Mouse (Mus musculus) c-Kit-positive CD71-negative TER-119-negative erythroid progenitor cells, embryonic 14.5 days (primary cell): ENCODE measurements around the gene Grin2b.
A peak's percentile ranks its signal among the peaks of the same experiment; 100 is the strongest.
"Not testable (repeated sequence)": the region's sequence is repeated elsewhere in the genome, so short reads cannot be mapped to it uniquely, and the experiment has no call there.

Experiments
- DNase-seq: peaks from one replicate; pipeline ENCODE4 v3.0.0-alpha.2; 2013; ENCODE audit warnings: low read depth

Grin2b gene

DNA sequence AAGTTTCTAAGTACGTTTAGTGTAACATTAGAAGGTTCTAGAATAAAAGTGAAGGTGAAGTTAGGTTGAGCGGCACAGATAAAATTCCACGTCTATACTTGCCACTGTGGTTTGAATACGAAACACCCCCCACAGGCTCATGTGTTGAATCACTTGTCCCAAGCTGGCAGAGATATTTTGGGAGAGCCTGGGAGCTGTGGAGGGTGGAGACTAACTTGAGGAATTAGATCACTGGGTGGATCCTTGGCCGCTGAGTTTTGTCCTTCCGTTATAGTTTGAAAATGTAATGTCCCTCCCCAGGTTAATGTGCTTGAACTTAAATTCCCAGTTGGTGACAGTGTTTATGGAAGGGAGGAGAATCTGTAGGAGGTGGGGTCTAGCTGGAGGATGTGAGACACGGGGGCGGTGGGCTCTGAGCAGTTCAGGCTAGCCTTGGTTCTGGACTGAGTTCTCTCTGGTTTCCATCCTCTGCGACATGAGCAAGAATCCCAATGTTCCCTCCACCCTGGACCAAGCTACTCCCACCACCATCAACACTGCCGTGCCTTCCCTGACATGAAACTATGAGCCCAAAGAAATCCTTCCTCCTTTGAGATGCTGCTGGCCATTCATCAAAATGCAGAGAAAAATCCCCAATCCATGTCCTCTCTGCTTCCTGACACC lies 375.8 kb downstream of the Grin2b start:
- no peak for DNase-seq

DNA sequence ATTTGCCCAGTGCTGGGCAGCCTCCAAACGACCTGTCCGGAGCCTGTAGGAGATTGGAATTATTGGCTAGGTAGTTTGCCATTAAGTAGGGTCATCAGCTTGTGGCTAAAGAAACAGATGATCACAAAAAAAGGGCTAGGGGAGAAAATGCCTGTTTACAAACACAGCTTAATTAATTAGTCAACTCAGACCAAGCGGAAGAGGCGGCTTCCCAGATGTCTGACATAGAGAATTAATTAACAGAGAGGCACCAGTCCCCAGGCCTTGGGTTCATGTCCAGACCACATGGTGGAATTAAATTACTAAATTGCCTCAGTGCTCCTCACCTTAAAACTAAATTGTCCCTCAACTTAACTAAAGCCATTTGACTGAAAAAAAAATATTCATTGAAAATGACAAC lies 376.4 kb downstream of the Grin2b start:
- DNase-seq = no peak

DNA sequence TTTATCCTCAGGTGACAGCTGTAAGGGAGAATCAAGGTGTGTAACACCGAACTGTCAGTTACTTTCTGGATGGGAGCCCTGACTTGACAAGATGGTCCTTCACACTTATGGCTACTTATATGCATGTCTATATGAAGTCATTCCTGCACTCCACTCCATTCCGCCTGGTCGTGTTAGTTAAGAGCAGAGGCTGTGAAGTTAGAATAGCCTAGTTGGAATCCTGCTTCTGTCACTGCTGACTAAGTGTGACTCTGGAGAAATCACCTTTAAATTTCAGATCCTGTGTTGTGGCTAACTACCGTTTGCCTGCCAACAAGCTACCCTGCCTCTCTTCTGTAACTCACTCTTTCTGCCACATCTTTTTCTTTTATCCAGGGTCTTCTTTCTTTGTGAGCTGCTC lies 381.9 kb downstream of the Grin2b start:
- DNase-seq = no peak

DNA sequence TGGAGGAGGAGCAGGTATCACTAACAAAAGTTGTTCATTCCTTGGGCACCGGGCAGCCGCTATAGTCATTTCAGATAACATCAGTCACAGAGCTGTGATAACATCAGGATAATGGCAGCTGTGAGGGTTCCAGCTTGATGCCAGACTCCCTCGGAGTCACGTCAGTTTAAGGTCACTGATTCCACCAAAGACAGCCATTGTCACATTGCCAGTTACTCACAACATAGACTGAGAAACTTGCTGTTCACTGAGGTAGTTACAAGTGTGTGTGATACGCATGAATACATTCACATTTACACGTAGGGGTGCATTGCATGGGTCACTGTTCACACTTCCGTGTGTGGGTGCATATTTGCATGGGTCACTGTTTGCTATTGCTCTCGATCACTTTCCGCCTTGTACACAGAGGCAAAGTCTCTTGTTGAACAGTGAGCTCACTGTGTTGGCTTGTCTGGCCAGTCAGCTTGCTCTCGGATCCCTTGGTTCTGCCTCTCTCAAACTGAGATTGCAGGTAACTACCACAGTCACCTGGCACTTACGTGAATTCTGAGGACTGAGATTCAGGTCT lies 383.6 kb downstream of the Grin2b start:
- no peak for DNase-seq

DNA sequence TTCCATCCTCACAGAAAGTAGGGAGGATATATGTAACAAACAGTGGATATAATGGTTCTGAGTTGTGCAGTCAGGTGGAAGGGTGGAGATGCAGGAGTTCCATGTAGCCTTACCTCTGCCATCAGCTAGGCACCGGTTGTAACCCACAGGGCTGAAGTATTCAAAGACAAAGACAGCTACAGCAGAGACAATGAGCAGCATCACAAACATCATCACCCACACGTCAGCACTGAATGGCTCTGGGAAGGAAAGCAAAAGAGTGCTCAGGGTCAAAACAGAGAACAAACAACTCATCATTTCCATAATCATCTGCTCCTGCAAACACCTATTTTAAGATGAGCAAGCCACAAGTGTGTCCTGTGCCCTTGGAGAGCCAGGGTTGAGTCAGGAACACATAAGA lies 398.6 kb downstream of the Grin2b start:
- DNase-seq = no peak

DNA sequence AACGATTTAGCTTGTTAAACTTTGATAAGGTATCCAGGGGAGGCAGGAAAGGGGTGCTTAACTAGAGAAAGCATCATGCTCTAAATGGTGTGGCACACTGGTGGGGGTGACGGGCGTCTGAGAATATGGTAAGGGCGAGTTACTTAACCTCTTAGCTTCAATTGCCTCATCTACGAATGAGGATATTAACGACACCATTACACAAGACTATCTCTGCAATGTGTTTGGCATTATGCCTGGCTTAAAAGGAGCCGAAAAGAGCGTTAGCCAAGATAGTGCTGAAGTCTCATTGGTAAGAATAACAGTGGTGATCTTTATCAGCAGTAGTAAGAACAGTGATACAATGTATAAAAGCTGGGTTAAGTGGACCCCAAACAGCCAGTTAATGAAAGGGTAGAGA lies 405.7 kb downstream of the Grin2b start:
- no peak for DNase-seq

DNA sequence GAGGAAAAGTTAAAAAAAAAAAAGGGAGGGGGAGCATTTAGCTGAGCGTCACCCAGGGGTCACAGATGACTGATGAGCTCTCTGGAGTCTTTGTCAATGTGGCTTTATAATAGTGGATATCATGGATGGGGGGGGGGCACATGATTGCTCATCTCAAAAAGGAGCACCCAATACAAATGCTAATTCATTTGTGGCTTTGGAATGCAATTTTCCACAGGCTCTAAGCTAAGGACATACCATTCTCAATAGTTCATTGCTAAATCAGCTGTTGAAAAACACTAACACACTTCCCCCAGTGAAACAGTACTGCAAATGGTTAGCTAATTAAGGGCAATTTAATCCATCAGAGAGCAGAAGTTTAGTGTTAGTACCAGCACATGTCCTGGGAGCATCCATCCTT lies 414.6 kb downstream of the Grin2b start:
- no peak for DNase-seq

DNA sequence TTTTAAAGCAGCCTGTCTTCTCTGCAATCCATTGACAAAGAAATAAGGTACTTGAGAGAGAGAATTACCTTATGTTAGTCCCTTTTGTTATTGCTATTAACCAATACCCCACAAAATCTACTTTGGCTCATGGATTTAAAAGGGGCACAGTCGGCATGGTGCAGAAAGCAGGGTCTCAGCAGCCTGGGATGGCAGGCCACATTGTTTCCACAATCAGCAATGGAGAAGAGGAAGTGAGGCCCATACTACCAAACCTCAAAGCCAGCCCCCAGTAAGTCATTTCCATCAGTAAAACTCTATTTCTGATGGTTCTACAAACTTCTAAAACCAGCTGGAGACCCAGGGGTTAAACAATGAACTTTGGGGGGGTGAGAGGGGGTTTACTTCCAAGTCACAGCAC lies 417.2 kb downstream of the Grin2b start:
- no peak for DNase-seq

DNA sequence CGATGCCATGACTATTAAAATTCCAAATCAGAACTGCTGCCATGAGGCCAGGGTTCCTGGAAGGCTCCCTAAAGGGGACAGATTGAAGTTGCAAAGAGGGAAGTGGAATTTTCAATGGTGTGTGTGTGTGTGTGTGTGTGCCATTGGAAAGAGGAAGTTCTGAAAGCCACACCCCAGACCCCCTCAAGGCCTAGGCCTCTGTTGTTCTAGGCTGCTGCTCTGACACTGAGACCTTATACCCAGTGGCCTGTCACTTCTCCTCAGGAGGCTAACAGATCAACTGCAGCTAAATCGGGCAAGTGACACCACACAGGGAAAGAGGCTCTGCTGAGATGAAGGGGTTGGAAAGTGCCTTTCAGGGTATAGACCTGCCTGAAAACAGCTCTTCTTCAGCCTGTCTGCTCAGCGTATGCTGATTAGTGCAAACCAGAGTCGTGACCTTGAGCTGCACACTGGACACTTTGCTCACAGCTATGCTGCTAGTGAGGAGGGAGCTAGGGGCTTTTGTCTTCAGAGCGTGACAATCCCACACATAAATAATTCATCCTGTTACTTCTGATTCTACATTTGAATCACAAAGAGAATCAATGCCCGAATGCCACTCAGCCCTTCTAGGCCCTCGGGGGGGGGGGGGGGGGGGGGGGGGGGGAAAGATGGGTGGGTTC lies 424.8 kb downstream of the Grin2b start:
- peak; percentile 18 for DNase-seq

DNA sequence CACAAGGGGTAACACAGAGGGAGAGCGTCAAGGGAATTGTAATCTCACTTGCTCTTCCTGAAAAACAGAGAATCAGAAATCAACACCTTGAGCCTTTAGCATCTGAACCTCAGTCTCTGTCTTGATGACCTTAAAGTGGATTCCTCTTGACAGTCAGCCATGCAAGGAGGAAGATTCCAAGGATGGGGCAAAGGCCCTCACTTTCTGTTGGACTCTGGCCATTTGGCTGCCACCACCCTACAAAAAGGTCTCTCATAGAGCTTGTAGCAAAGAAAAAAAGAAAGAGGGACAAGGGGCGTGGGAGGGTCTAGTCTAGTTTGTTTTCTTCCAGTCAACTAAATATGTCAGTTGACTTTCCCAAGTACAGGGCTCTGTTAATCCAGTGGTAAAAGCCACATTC lies 427.7 kb downstream of the Grin2b start:
- DNase-seq = no peak

DNA sequence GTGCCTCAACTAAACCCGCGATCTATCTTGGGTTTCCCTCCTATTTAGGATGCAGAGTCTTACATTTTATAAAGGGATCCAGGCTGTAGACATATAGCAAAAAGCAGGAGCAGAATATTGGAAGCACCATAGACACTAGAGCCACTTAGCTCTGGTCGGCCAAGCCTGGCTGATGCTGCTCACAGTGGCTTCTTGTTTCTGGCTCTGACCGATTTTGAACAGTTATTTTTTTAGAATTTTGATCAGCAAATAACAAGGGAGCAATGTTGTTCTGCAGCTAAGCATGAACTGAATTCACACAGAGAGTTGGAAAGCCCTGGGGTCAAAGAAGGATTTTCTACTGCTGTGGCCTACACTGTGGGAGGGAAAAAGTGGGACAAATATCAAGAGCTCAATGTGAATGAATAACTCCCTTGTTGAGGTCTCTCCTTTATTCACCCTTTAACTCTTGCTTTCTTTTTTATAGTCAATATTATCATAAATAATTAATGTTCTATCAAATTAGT lies 439.0 kb downstream of the Grin2b start:
- no peak for DNase-seq

DNA sequence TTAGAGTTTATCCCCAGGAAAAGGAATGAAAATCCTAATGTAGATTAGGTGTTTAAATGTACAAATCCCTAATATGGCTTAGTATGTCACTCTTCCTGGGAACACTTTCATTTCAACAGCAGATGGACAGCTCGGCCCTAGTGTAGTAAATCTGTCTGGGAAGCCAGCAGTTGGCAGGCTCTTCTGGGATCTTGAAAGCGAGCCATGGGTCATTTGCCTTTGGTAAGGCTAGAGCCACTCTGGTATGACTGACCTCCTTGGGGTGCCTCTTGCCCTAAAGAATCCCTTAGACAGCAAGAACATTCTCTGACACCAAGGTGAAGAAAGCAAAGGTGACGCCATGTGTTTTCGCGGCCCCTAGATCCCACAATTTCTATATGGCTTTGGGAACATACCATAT lies 446.2 kb downstream of the Grin2b start:
- no peak for DNase-seq

DNA sequence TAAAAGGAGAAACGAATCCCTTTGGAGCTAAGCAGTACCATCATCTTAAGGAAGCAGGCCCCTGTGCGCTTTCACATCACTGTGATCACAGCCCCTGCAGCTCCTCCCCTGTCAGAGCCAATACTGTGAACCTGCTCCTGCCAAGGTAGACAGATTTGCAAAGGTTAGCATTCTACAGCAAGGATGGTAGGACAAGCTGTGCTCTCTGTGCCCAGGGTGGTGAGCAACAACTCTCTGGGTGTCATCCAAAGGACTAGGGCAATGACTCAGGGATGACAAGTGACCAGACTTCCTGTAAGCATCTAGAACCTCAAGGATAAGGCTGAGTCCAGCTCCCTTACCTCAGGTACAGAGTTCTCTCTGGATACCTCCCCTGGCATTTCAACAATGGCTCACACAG lies 451.6 kb downstream of the Grin2b start:
- DNase-seq = no peak

DNA sequence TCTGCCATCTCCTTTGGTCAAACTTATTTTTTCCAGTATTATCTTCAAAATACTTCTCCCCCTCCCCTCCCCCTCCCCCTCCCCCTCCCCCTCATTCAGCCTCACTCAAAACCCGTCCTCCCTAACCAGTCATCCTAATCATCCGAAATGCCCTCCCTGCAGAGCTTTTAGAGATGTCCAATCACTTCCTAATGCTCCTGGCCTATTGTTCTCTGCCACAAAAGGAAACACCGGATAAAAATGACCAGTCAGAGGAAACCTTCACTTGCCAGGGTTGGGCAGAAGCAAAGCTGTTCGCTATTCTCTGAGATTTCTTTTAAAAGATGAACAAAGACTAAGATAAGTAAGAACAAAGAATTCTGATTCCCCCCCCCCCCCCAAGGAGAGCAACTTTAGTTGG lies 458.4 kb downstream of the Grin2b start:
- no peak for DNase-seq

DNA sequence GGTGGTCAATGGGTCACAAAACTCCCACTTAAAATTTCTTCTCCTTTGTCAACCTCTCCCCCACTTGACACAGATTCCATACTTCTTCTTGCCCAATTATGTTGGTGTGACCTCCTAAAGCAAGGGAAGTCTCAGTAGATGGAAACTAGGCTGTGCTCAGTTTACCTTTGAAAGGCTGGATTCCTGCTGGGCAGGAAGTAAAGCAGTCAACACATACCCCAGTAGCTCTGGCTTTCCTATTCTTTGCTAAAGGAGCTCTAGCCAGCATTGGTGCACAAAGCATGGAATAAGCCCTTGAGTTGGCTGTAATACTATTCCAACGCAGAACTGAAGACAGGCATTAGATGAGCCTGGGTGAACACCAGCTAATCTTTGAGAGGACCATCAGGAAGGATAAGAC lies 459.1 kb downstream of the Grin2b start:
- no peak for DNase-seq

DNA sequence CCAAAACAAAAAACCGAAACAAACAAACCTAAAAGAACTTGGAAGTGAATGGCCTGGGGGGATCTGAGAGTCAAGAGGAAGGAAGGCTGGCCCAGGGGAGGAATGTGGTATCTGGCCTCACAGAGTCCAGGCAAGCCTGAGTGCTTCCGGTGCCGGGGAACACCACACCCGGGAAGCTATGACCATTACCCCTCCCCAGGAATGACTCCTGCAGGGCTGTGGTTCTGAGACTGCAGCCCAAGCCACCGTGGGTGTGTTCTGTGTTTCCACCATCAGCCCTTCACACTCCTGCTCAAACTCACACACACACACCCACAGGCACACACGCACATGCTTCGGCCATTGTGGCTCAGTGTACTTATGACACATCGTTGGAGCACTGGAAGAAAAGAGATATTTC lies 459.6 kb downstream of the Grin2b start:
- no peak for DNase-seq

DNA sequence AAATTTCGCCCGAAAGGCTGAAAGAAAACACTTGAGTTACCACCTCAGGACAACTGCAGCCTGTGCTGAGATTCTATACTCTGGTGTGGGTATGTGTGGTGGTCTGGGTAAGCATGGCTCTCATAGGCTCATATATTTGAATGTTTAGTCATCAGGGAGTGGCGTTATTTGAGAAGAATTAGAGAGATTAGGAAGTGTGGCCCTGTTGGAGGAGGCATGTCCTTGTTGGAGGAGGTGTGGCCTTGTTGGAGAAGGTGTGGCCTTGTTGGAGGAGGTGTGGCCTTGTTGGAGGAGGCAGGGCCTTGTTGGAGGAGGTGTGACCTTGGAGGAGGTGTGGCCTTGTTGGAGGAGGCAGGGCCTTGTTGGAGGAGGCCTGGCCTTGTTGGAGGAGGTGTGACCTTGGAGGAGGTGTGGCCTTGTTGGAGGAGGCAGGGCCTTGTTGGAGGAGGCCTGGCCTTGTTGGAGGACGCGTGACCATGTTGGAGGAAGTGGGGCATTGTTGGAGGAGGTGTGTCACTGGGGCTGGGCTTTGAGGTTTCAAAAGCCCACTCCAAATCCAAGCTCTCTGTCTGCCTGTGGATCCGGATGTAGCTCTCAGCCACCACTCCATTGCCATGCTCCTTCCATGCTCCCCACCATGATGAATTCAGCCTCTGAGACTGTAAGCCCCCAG lies 466.3 kb downstream of the Grin2b start:
- DNase-seq = not testable (repeated sequence)

DNA sequence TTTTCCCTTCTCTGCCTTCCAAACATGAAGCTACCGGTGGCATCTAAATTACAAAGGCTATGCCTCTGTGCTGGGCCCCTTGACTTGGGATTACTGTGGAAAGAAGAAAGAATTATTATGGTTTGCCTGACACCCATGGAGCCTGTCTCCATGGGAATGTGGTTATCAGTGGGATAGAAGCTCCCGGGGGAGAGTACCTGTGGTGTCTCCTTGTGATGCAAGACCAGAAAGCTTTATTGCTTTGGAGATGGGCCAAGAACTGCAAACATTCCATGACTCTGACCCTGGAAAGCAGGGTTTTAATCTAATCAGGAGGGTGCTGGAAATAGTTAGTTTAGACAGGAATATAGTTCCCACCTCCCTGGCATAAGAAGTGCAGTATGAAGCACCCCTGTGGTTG lies 469.7 kb downstream of the Grin2b start:
- DNase-seq = no peak

DNA sequence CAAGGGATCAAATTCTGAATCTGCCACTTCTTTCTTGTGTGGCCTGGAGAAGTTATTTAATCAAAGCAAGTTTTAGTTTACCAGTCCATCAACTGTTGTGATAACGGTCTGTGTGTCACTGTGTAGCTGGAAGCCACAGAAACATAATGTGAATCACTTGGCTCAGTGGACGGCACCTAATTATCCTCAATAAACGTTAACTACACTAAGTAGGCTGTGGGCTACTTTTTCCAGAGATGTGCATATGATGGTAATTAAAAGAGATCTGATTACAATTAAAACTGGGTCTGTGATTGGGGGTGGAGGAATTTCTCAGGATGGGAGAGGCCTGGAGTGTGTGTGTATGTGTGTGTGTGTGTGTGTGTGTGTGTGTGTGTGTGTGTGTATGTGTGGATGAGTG lies 471.9 kb downstream of the Grin2b start:
- DNase-seq = no peak

DNA sequence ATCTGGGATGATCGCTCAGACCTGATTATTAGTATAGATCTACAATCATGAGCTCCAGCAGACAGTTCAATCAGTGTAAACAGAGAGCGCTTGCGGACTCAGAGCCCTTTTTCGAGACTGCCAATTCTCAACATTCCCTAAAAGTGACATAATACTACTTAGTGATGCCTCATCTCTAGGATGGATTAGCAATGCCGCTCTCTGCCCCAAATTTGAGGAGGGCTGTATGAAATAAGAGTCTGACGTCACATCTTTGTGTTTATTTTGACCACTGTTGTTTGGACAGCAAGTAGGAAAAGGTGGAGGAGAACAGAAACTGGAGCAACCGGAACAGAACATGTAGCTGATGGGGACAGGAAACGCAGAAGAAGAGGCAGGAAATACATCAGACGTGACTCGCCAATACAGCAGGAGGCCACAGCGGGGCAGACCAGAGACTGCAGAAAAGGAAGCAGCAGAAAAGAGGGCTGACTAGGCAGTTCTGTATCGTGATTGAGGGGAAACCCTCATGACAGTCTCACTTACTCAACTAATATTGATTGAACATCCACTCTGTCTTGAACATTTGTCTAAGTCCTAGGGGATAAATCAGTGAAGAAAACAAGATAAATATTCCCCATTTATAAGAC lies 472.5 kb downstream of the Grin2b start:
- DNase-seq = no peak

DNA sequence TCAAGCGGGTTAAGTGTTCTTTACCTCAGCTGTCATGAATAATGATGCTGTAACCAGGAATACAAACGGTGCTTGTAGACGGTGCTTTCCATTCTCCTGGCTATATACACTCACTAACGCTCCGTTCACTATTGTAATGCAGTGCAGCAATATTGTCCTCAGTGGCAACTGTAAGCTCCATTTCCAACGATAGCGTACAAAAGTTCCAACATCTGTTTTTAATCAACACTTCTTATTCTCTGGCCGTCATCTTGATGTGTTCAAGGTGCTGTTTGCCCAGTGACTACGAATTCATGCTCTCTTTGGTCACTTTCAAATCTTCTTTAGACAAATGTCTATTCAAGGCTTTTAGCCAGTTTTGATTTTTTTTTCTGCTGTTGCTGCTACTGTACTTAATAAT lies 480.8 kb downstream of the Grin2b start:
- no peak for DNase-seq

DNA sequence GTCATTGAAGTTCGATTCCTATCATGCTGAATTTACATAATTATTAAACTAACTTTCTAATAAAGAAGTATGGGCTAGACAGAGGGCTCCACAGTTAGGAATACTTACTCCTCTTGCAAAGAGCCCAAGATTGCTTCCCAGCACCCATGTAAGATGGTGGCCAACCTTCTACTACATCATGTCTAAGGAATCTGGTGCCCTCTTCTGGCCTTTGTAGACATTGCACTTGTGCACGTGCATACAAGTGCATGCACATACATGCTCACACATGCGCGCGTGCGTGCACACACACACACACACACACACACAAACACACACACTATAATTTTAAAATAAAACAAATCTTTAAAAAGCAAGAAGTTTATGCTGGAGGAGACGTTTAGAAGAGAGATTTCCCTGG lies 481.8 kb downstream of the Grin2b start:
- DNase-seq = no peak

DNA sequence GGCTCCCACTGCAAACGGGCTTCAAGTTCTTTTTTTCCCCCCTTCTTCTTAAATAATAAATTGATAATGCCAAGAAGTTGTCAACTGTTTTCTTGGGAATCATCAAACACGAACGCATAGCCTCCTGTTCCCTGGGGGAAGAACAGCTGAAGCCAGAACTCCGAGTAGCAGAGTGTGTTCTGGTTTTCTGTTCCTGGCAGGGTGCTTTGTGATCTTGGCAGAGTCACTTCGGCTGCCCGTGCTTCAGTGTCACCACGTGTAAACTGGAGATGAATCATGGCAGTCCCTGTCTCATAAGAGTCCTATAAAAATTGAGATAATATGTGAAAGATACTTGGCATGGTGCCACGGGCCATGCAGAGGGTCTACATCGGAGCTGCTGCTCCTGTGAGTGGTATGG lies 485.4 kb downstream of the Grin2b start:
- no peak for DNase-seq
